Mouse (Mus musculus): ENCODE measurements at regions not wholly inside any gene's neighbourhood (a gene's known extent, or its start where the extent isn't known, plus 50 kb on each side); places are given as distances from the start of the nearest gene placed in this dataset.
"Not testable (repeated sequence)": the region's sequence is repeated elsewhere in the genome, so short reads cannot be mapped to it uniquely, and the experiment has no call there.

- H3K27ac ChIP-seq, result no peak overlapping the region
- no peaks in the 10 kb centered on the region for H3K4me1 ChIP-seq
- no peak overlapping the region for H3K4me2 ChIP-seq
- no peaks in the 10 kb centered on the region for H3K27me3 ChIP-seq
- no peaks in the 10 kb centered on the region for H3K9me3 ChIP-seq
- no peaks in the 10 kb centered on the region for H3K36me3 ChIP-seq (replicated peaks)
- ATAC-seq (ENCODE audit: low FRiP score), result no peak
- WGBS, result 67% methylated on average over 4 of the region's 4 CpGs
- no peak overlapping the region for H3K9ac ChIP-seq
- no peak overlapping the region for H3K4me3 ChIP-seq (replicated peaks)
These were observed 164.2 kb upstream of the Rtl1 start for GRCm38 (mm10) chr12:109764293-109764692.

DNA sequence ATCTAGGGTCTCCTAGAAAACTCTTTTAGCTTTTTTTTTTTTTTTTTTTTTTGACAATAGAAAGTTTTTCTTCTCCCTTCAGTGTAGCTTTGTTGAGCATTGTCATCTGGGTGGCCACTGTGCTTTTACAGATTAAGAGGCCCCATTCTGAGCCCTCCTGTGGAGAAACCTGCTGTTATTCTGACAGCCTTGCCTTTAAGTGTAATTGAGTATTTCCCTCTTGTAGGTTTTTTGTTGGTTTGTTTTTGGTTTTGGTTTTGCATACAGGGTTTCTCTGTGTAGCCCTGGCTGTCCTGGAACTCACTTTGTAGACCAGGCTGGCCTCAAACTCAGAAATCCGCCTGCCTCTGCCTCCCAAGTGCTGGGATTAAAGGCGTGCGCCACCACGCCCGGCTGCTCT is 166.5 kb upstream of the Rtl1 start:
- not testable (repeated sequence) for H3K9me3 ChIP-seq; ATAC-seq (ENCODE audit: low FRiP score); H3K9ac ChIP-seq; H3K4me2 ChIP-seq; H3K27ac ChIP-seq; H3K4me1 ChIP-seq; H3K27me3 ChIP-seq; H3K4me3 ChIP-seq (replicated peaks); H3K36me3 ChIP-seq (replicated peaks)
- 89% methylated on average over 5 of the region's 5 CpGs for WGBS

DNA sequence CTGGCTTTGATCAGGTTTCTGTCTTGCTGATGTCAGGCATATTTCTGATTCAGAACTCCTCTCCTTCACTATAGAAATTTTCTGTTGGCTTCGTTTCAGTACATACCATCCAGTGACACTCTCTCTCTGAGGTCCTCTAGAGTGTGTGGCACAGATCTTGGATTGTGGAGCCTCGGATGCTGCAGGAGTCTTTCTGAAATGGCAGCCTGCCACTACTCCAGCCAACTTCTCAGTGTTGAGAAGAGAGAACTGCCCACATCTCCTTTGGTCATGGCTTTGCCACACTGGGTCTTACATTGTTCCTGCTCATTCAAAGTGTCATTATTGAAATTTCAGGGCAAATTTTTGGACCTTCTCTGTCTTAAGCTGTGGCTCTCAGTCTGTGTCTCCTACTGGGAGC is 172.4 kb upstream of the Rtl1 start:
- Histone ChIP-seq H3K27ac (no peak overlapping the region), H3K27me3 (no peaks in the 10 kb centered on the region), H3K9ac (no peak overlapping the region), H3K4me3 (replicated peaks) (no peak overlapping the region), H3K4me2 (no peak overlapping the region), H3K36me3 (replicated peaks) (no peaks in the 10 kb centered on the region), H3K9me3 (no peaks in the 10 kb centered on the region), H3K4me1 (no peaks in the 10 kb centered on the region)
- 67% methylated on average over 2 of the region's 2 CpGs for WGBS
- ATAC-seq (ENCODE audit: low FRiP score), result no peak

DNA sequence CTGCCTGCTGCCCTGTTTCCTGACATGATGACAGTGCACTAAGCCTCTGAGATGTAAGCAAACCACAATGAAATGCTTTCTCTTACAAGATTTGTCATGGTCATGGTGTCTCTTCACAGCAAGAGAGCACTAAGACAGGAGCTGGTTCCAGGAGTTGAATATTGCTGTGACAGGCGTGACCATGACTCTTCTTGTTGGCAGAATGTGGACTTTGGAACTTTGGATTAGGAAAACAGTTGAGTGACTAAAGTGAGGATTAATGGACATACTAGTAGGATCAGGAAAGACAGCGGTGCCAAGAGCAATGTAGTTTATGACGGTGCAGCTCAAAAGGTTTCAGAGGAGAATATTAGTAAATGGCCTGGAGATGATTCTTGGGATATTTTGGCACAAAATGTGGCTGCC is 173.8 kb upstream of the Rtl1 start:
- H3K4me2 ChIP-seq, result no peak overlapping the region
- 90% methylated on average over 3 of the region's 3 CpGs for WGBS
- H3K27me3 ChIP-seq, result no peaks in the 10 kb centered on the region
- no peaks in the 10 kb centered on the region for H3K36me3 ChIP-seq (replicated peaks)
- no peak overlapping the region for H3K9ac ChIP-seq
- no peak overlapping the region for H3K27ac ChIP-seq
- no peaks in the 10 kb centered on the region for H3K4me1 ChIP-seq
- no peaks in the 10 kb centered on the region for H3K9me3 ChIP-seq
- no peak overlapping the region for H3K4me3 ChIP-seq (replicated peaks)
- ATAC-seq (ENCODE audit: low FRiP score), result no peak

DNA sequence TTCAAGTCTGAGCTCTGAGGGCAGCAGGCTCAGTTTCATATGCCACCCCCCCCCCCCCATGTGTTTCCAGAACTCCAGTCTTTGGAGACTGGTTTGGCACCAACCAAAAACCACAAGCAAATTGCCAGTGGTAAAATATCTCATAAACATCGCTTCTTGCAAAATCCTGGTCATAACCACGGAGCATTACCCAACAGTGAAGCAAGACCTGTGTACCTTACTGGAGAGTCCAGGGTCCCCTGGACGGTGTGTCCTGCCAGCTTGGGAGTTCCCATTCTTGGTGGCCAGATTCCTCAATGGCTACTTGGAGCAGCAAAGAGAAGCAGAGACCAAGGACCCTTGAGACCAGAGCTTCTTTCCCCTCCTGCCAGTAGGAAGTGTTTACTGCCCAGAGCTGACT is 198.7 kb upstream of the Rtl1 start:
- Histone ChIP-seq H3K27me3 (no peaks in the 10 kb centered on the region), H3K4me2 (no peak overlapping the region), H3K9me3 (no peaks in the 10 kb centered on the region), H3K36me3 (replicated peaks) (no peaks in the 10 kb centered on the region), H3K27ac (no peak overlapping the region), H3K4me1 (no peaks in the 10 kb centered on the region), H3K9ac (no peak overlapping the region), H3K4me3 (replicated peaks) (no peak overlapping the region)
- no peak for ATAC-seq (ENCODE audit: low FRiP score)
- WGBS, result 88% methylated on average over 3 of the region's 3 CpGs

DNA sequence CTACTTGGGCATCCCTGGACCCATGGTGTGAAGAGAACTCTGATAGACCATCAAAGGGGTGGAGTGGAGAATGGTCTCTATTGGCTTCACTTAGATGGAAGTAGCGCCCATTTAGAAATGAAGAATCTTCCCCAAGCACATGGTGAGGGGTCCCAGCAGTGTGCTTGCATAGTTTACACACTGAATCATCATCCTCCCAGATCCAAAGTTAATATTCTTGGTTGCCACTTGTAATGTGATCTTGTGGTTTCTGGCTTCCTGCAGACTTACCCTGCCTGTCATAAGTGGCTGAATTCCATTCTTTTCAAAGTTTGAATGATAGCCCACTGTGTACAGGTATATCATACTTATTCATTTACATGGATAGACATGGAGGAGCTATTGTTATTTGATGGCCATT is 199.3 kb upstream of the Rtl1 start:
- no peaks in the 10 kb centered on the region for H3K27me3 ChIP-seq
- 85% methylated on average over 1 of the region's 1 CpGs for WGBS

GRCm38 (mm10) chr12:109827241-109827915 is 227.2 kb upstream of the Rtl1 start:
- H3K9me3 ChIP-seq, result no peaks in the 10 kb centered on the region
- no peak overlapping the region for H3K4me2 ChIP-seq
- H3K27ac ChIP-seq, result no peak overlapping the region
- H3K4me3 ChIP-seq (replicated peaks), result no peak overlapping the region
- H3K36me3 ChIP-seq (replicated peaks), result no peaks in the 10 kb centered on the region
- H3K9ac ChIP-seq, result no peak overlapping the region
- ATAC-seq (ENCODE audit: low FRiP score), result no peak
- H3K27me3 ChIP-seq, result no peaks in the 10 kb centered on the region
- peaks cover 13% of the 10 kb centered on the region for H3K4me1 ChIP-seq
- 82% methylated on average over 10 of the region's 10 CpGs for WGBS

More for the DNA sequence above, 199.3 kb upstream of the Rtl1 start:
- Histone ChIP-seq H3K4me3 (replicated peaks) (no peak overlapping the region), H3K9me3 (no peaks in the 10 kb centered on the region), H3K36me3 (replicated peaks) (no peaks in the 10 kb centered on the region), H3K4me1 (no peaks in the 10 kb centered on the region), H3K4me2 (no peak overlapping the region), H3K27ac (no peak overlapping the region), H3K9ac (no peak overlapping the region)
- ATAC-seq (ENCODE audit: low FRiP score), result no peak

DNA sequence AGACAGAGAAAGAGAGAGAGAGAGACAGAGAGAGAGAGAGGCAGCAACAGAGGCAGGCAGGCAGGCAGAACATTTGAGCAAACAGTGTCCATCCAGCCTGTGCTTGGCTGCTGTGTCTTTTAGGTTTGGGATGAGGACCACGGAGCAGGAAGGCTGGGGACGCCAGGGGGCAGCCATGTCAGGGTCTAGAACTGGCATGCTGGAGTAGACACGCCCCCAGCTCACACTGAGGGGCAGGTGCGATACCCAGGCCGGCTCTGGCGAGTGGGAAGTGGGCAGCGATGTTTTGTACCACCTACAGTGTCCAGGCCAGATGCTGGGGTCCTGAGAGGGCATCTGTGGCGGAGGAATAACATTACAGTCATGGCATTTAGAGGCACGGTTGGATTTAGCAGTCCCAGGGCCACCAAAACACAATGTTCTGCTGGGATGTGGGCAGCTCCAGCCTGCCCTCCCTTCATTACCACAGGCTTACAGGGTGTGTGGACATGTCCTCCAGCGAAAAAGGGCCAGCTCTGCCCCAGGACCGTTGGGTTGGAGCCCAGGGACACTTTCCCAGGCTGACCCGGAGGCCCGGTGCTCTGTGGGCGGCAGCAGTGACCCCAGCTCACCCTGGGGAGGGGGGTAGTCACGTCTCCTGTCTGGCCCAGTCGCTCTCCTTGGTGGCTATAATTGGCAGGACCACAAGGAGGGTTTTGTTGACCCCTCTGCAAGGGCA is 230.3 kb upstream of the Rtl1 start:
- Histone ChIP-seq H3K9me3 (no peaks in the 10 kb centered on the region), H3K27me3 (no peaks in the 10 kb centered on the region), H3K9ac (no peak overlapping the region), H3K27ac (no peak overlapping the region), H3K4me2 (no peak overlapping the region), H3K4me1 (peaks cover 17% of the 10 kb centered on the region), H3K4me3 (replicated peaks) (no peak overlapping the region), H3K36me3 (replicated peaks) (no peaks in the 10 kb centered on the region)
- WGBS, result 18% methylated on average over 16 of the region's 16 CpGs
- ATAC-seq (ENCODE audit: low FRiP score), result peak; percentile 75

DNA sequence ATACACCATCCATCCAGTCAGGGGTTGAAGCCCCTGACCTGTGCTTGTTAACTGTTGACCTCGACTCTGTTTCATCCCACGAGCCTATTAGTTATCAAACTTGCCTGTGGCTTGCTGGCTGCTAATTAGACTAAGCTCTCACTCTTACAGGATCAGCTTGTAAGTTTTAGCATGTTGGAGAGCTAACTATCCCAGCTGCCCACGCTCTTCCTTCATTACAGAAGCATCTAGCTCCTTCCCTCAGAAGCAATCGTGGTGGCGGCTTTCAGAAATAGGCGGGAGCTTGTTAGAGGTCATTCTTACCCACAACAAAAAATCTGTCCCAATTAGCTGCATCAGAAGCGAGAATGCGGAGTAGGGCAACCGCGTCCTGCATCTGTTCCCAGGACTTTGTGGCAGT is 232.8 kb upstream of the Rtl1 start:
- ATAC-seq (ENCODE audit: low FRiP score), result no peak
- no peak overlapping the region for H3K4me2 ChIP-seq
- H3K4me1 ChIP-seq, result peaks cover 17% of the 10 kb centered on the region
- no peak overlapping the region for H3K9ac ChIP-seq
- H3K9me3 ChIP-seq, result no peaks in the 10 kb centered on the region
- H3K27me3 ChIP-seq, result no peaks in the 10 kb centered on the region
- H3K4me3 ChIP-seq (replicated peaks), result no peak overlapping the region
- H3K27ac ChIP-seq, result no peak overlapping the region
- H3K36me3 ChIP-seq (replicated peaks), result no peaks in the 10 kb centered on the region
- 55% methylated on average over 10 of the region's 10 CpGs for WGBS

DNA sequence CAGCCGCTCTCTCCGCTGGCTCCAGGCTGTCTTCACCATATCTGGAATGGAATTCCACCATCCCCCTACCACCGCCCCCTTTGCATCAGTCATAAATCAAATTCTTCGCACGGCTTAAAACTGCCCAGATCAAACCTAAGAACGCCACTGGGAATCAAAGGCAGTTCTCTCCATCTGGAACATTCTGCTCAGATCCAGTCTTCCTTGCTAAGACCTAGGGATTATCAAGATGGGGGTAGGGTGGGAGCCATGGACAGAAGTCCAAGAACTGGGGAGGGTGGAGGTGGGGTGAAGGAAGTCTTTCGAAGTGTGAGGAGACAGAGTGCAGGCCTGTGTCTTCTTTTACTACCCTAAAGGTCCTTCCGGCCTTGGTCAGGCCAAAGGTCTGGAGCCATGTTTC is 236.4 kb upstream of the Rtl1 start:
- Histone ChIP-seq H3K4me1 (peaks cover 22% of the 10 kb centered on the region), H3K27me3 (no peaks in the 10 kb centered on the region), H3K9ac (no peak overlapping the region), H3K27ac (no peak overlapping the region), H3K9me3 (no peaks in the 10 kb centered on the region), H3K4me2 (no peak overlapping the region), H3K36me3 (replicated peaks) (no peaks in the 10 kb centered on the region), H3K4me3 (replicated peaks) (no peak overlapping the region)
- ATAC-seq (ENCODE audit: low FRiP score), result no peak
- WGBS, result 94% methylated on average over 8 of the region's 8 CpGs

DNA sequence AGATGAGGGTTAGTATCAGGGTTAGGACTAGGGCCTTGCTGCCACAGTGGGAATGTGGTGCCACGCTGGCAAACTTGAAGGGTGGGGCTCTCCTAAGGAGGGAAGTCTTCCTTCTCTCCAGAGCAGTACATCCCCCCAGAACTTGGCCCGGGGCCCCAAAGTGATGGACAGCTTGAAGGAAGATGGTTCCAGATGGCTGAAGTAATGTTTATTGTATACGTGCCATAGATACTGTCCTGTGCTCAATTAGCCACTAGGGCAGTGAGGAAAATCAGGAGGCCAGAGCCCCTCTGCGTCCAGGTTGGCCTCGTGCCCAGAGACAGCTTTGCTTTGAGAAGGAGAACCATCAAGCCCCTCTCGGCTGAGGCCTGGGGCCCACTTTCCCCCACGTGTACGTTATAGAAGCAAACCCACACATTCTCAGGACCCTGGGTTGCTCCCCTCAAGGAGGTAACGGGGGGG is 239.0 kb upstream of the Rtl1 start:
- Histone ChIP-seq H3K36me3 (replicated peaks) (no peaks in the 10 kb centered on the region), H3K4me2 (no peak overlapping the region), H3K4me3 (replicated peaks) (no peak overlapping the region), H3K4me1 (peaks cover 18% of the 10 kb centered on the region), H3K9me3 (no peaks in the 10 kb centered on the region), H3K9ac (no peak overlapping the region), H3K27me3 (no peaks in the 10 kb centered on the region), H3K27ac (peak overlapping the region; percentile 47)
- peak; percentile 75; the same call in 1 of the 2 replicates for ATAC-seq (ENCODE audit: low FRiP score)
- 22% methylated on average over 9 of the region's 9 CpGs for WGBS

- no peaks in the 10 kb centered on the region for H3K9me3 ChIP-seq
- no peak for ATAC-seq (ENCODE audit: low FRiP score)
- no peak overlapping the region for H3K9ac ChIP-seq
- no peak overlapping the region for H3K4me3 ChIP-seq (replicated peaks)
- H3K36me3 ChIP-seq (replicated peaks), result no peaks in the 10 kb centered on the region
- peaks cover 20% of the 10 kb centered on the region for H3K4me1 ChIP-seq
- 75% methylated on average over 14 of the region's 14 CpGs for WGBS
- H3K27ac ChIP-seq, result peak overlapping the region; percentile 47
- no peaks in the 10 kb centered on the region for H3K27me3 ChIP-seq
- H3K4me2 ChIP-seq, result no peak overlapping the region
These were observed 239.9 kb upstream of the Rtl1 start for GRCm38 (mm10) chr12:109839946-109840524.

Data from forebrain, embryonic 12.5 days (tissue).